Mouse (Mus musculus): ENCODE results near the gene Cntf. TPM values are rescaled to one million over a fixed set of nuclear protein-coding genes. Genes with fewer than 3 reads are reported as not detected.

The Cntf gene
- polyA plus RNA-seq, 1 experiment from 2014 or later = 1.1 TPM

Other genes with a start within 250 kb of the Cntf start
- gene Fam111a, start 219.9 kb downstream of the Cntf start, polyA plus RNA-seq (2014; fragmentation: Nextera tagmentation; extraction: Ambion mirVana) = 22.7 and 23.5 TPM in 2 replicates
- 0.22 TPM in 1 of 2 replicates, not detected in the other for gene Gm4952, start 165.7 kb downstream of the Cntf start, polyA plus RNA-seq (2014; fragmentation: Nextera tagmentation; extraction: Ambion mirVana)
- gene Glyat, start 132.3 kb downstream of the Cntf start, polyA plus RNA-seq (2014; fragmentation: Nextera tagmentation; extraction: Ambion mirVana) = not detected in 2 replicates
- not detected in 2 replicates for gene Olfr1442, start 95.2 kb downstream of the Cntf start, polyA plus RNA-seq (2014; fragmentation: Nextera tagmentation; extraction: Ambion mirVana)
- not detected in 2 replicates for gene Olfr1443, start 87.5 kb downstream of the Cntf start, polyA plus RNA-seq (2014; fragmentation: Nextera tagmentation; extraction: Ambion mirVana)
- not detected in 2 replicates for gene Keg1, start 69.8 kb downstream of the Cntf start, polyA plus RNA-seq (2014; fragmentation: Nextera tagmentation; extraction: Ambion mirVana)
- gene Zfp91, start 30.5 kb upstream of the Cntf start, polyA plus RNA-seq (2014; fragmentation: Nextera tagmentation; extraction: Ambion mirVana) = 10.4 and 12.0 TPM in 2 replicates
- 1.7 and 2.3 TPM in 2 replicates for gene Lpxn, start 30.6 kb upstream of the Cntf start, polyA plus RNA-seq (2014; fragmentation: Nextera tagmentation; extraction: Ambion mirVana)
- not detected in 2 replicates for gene Gm5244, start 81.0 kb upstream of the Cntf start, polyA plus RNA-seq (2014; fragmentation: Nextera tagmentation; extraction: Ambion mirVana)
- gene Olfr1444, start 91.7 kb upstream of the Cntf start, polyA plus RNA-seq (2014; fragmentation: Nextera tagmentation; extraction: Ambion mirVana) = not detected in 2 replicates
- not detected in 2 replicates for gene Olfr1445, start 118.2 kb upstream of the Cntf start, polyA plus RNA-seq (2014; fragmentation: Nextera tagmentation; extraction: Ambion mirVana)
- not detected in 2 replicates for gene Olfr1446, start 127.9 kb upstream of the Cntf start, polyA plus RNA-seq (2014; fragmentation: Nextera tagmentation; extraction: Ambion mirVana)
- not detected in 2 replicates for gene Olfr1447, start 138.1 kb upstream of the Cntf start, polyA plus RNA-seq (2014; fragmentation: Nextera tagmentation; extraction: Ambion mirVana)
- not detected in 2 replicates for gene Olfr1448, start 158.8 kb upstream of the Cntf start, polyA plus RNA-seq (2014; fragmentation: Nextera tagmentation; extraction: Ambion mirVana)
- gene Olfr1449, start 165.2 kb upstream of the Cntf start, polyA plus RNA-seq (2014; fragmentation: Nextera tagmentation; extraction: Ambion mirVana) = not detected in 2 replicates
- not detected in 2 replicates for gene Olfr1450, start 184.6 kb upstream of the Cntf start, polyA plus RNA-seq (2014; fragmentation: Nextera tagmentation; extraction: Ambion mirVana)
- gene Olfr1451, start 229.4 kb upstream of the Cntf start, polyA plus RNA-seq (2014; fragmentation: Nextera tagmentation; extraction: Ambion mirVana) = not detected in 2 replicates

Data from stomach, embryonic 14.5 days (tissue).